In the genomic region with DNA sequence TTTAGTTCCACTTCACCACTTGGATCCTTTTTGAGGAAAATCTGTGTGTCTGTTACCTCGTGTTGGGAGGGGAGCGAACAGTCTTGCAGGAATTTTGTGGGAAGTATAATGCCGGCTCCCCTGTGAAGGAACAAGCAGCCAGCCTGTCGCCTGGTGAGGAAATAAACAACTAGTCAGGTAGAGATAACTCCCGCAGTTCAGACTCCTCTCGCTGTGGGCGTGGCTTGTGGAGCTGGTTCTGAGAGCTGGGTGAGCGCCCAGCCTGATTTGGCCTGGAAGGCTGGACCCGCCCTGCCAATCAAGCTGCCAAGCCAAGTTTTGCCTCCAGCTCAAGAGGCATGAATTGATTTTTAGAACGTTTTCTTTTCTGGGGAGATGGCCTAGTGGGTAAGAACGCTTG, we compare ENCODE assay signal across 8 mouse cellular contexts. TPM values are rescaled to one million over a fixed set of nuclear protein-coding genes. Genes with fewer than 3 reads are reported as not detected.
DNase-seq lines count a peak whose midpoint lies in the region; ATAC-seq and TF ChIP-seq lines count a peak whose summit lies in the region.

No protein-coding gene starts in this region.

- H3K9me3 ChIP-seq in hindbrain, embryonic 13.5 days, result no peaks in the 10 kb centered on the region
- no peaks in the 10 kb centered on the region for H3K9me3 ChIP-seq in lung, postnatal 0 days (ENCODE audit: low read length)

- peak; percentile 25 for ATAC-seq in Patski
- ATAC-seq in hindbrain, embryonic 13.5 days (ENCODE audit: low FRiP score), result peak; percentile 69; the same call in 1 of the 2 replicates
- ATAC-seq in lung, postnatal 0 days, result peak; percentile 76

- DNase-seq in Patski (ENCODE audit: low read depth, low spot score), result no peak
- peak; percentile 84 to 89 for DNase-seq in cerebellum, postnatal 14 days
- peak; percentile 57 for DNase-seq in gastrocnemius, adult 18-20 months (ENCODE audit: low spot score)
- peak; percentile 42 to 55 for DNase-seq in layer of hippocampus, postnatal 25 days (ENCODE audit: extremely low spot score in 1 of 2, low spot score in 1 of 2)
- DNase-seq in lung, postnatal 0 days (ENCODE audit: low spot score), result peak; percentile 80
- peak; percentile 74 for DNase-seq in ovary, postnatal 36 days (ENCODE audit: low spot score)
- DNase-seq in MN1 (ENCODE audit: low spot score), result no peak

- in situ Hi-C loops in Patski (cut with MboI; ENCODE audit: low pct_unique_long_range_greater_than_20kb), result no loop called here

- no peak for TF ChIP-seq EP300 in lung, postnatal 0 days (IDR thresholded peaks at IDR 0.05)

- H3K36me3 ChIP-seq in hindbrain, embryonic 13.5 days, result no peaks in the 10 kb centered on the region
- no peaks in the 10 kb centered on the region for H3K36me3 ChIP-seq in lung, postnatal 0 days (ENCODE audit: insufficient read depth, low read length)

- H3K4me1 ChIP-seq in hindbrain, embryonic 13.5 days (replicated peaks), result peaks cover 27% of the 10 kb centered on the region
- H3K4me1 ChIP-seq in lung, postnatal 0 days (ENCODE audit: insufficient read depth, low read depth, low read length), result no peaks in the 10 kb centered on the region; the same call in 1 of the 2 replicates

- CTCF ChIA-PET in Patski (lab: Charles Lee), result no interaction called here

- peak overlapping the region; percentile 70; the same call in 1 of the 2 replicates for H3K9ac ChIP-seq in hindbrain, embryonic 13.5 days
- no peak overlapping the region for H3K9ac ChIP-seq in lung, postnatal 0 days (replicated peaks; ENCODE audit: low read depth)

- TF ChIP-seq CTCF in Patski (IDR thresholded peaks at IDR 0.05), result no peak
- no peak for TF ChIP-seq CTCF in lung, postnatal 0 days (IDR thresholded peaks at IDR 0.05)

- H3K4me2 ChIP-seq in hindbrain, embryonic 13.5 days, result peak overlapping the region; percentile 99
- peak overlapping the region; percentile 82 for H3K4me2 ChIP-seq in lung, postnatal 0 days (replicated peaks; ENCODE audit: low read depth, low read length)

- H3K27me3 ChIP-seq in Patski, result peaks cover 78% of the 10 kb centered on the region
- peaks cover 49% of the 10 kb centered on the region for H3K27me3 ChIP-seq in hindbrain, embryonic 13.5 days
- no peaks in the 10 kb centered on the region; the same call in none of the 2 replicates for H3K27me3 ChIP-seq in lung, postnatal 0 days (replicated peaks; ENCODE audit: insufficient read depth, low read length)

- no peak overlapping the region for H3K27ac ChIP-seq in hindbrain, embryonic 13.5 days
- 0 out of 2 replicates have a peak overlapping the region, but pooled peaks have one; percentile 28 for H3K27ac ChIP-seq in lung, postnatal 0 days (ENCODE audit: low read length)

- POLR2A ChIA-PET in Patski (lab: Charles Lee), result no interaction called here

- 1% methylated on average over 11 of the region's 11 CpGs for WGBS in hindbrain, embryonic 13.5 days
- WGBS in lung, postnatal 0 days, result 1% methylated on average over 11 of the region's 11 CpGs

- H3K4me3 ChIP-seq in hindbrain, embryonic 13.5 days, result peak overlapping the region; percentile 48
- peak overlapping the region; percentile 51 for H3K4me3 ChIP-seq in lung, postnatal 0 days (ENCODE audit: low read depth, low read length)

RNA-seq across cellular contexts. Expression of gene Tnfaip8l3, which starts 0.6 kb away (rescaled TPM):
- not detected for polyA plus RNA-seq in Patski (2021)
- total RNA-seq in gastrocnemius, adult 18-20 months (2021), result under 1 TPM; 0.07 to 0.14 TPM
- 0.43 and 0.58 TPM in 2 replicates for polyA plus RNA-seq in hindbrain, embryonic 13.5 days (2015; fragmentation: Nextera tagmentation; extraction: Ambion mirVana)
- total RNA-seq in layer of hippocampus, postnatal 25 days (2021), result 10 to 100 TPM; 27.7 to 29.1 TPM
- polyA plus RNA-seq in lung, postnatal 0 days (2015; fragmentation: Nextera tagmentation; extraction: Ambion mirVana), result 1.3 and 1.7 TPM in 2 replicates

Comparison
In these comparisons a context has a peak if more than half of its experiments do, and no peak if none do; other contexts are left out.
1. ATAC-seq: peak in every context shown above with its lines; median percentile 76 in lung, postnatal 0 days; 69 in hindbrain, embryonic 13.5 days; 25 in Patski.
2. DNase-seq: peak in cerebellum, postnatal 14 days (2 of 2), gastrocnemius, adult 18-20 months (single experiment), layer of hippocampus, postnatal 25 days (2 of 2), lung, postnatal 0 days (single experiment) and ovary, postnatal 36 days (single experiment); none in Patski (single experiment) and MN1 (single experiment).